11 mouse cellular contexts compared by ENCODE assay signal in genomic region chr19:6939106-6940002, GRCm38 (mm10). TPM values are rescaled to one million over a fixed set of nuclear protein-coding genes. Genes with fewer than 3 reads are reported as not detected.
A peak's percentile ranks its signal among the peaks of the same experiment; 100 is the strongest.
DNase-seq lines count a peak whose midpoint lies in the region; ATAC-seq and TF ChIP-seq lines count a peak whose summit lies in the region.
"Had no signal": no experiment of that assay in that cellular context is flagged by ENCODE, and none has a peak within 500 bp of the region (broad histone marks: within the 10 kb centered on the region; RNA-seq: fewer than 3 reads in every experiment).

No protein-coding gene starts in this region.

- ATAC-seq in kidney, embryonic 15.5 days (replicated peaks; ENCODE audit: low FRiP score) = no peak
- ATAC-seq in forebrain, postnatal 0 days = no peak

- H3K36me3 ChIP-seq in kidney, embryonic 15.5 days = no peaks in the 10 kb centered on the region
- H3K36me3 ChIP-seq in embryonic facial prominence, embryonic 10.5 days (replicated peaks) = no peaks in the 10 kb centered on the region
- peaks cover 7% of the 10 kb centered on the region; the same call in 1 of the 2 replicates for H3K36me3 ChIP-seq in forebrain, postnatal 0 days (ENCODE audit: insufficient read depth)
- H3K36me3 ChIP-seq in myocyte (ENCODE audit: control insufficient read depth, insufficient read depth) = no peaks in the 10 kb centered on the region
- no peaks in the 10 kb centered on the region for H3K36me3 ChIP-seq in thymus, adult 2 months (ENCODE audit: control insufficient read depth, insufficient read depth, low read length)

- H3K4me3 ChIP-seq in kidney, embryonic 15.5 days (replicated peaks) = no peak overlapping the region
- peak overlapping the region; percentile 93 for H3K4me3 ChIP-seq in embryonic facial prominence, embryonic 10.5 days
- H3K4me3 ChIP-seq in forebrain, postnatal 0 days (ENCODE audit: low read depth, low read length) = no peak overlapping the region
- H3K4me3 ChIP-seq in myocyte = no peak overlapping the region
- no peak overlapping the region for H3K4me3 ChIP-seq in thymus, adult 2 months (ENCODE audit: control insufficient read depth, insufficient read depth, low read length)

- no peak for TF ChIP-seq CTCF in forebrain, postnatal 0 days (IDR thresholded peaks at IDR 0.05; ENCODE audit: low read depth)
- TF ChIP-seq CTCF in thymus, adult 2 months (IDR thresholded peaks at IDR 0.05; ENCODE audit: borderline replicate concordance, control insufficient read depth, extremely low read depth, insufficient read depth, low read length, poor library complexity) = no peak

- peaks cover 14% of the 10 kb centered on the region for H3K79me2 ChIP-seq in myocyte (ENCODE audit: control insufficient read depth, insufficient read depth)

- H3K9ac ChIP-seq in kidney, embryonic 15.5 days = no peak overlapping the region; the same call in 1 of the 2 replicates
- peak overlapping the region; percentile 93; the same call in 1 of the 2 replicates for H3K9ac ChIP-seq in forebrain, postnatal 0 days

- 90% methylated on average over 20 of the region's 20 CpGs for WGBS in kidney, embryonic 15.5 days
- 88% methylated on average over 20 of the region's 20 CpGs for WGBS in embryonic facial prominence, embryonic 10.5 days
- 84% methylated on average over 20 of the region's 20 CpGs for WGBS in forebrain, postnatal 0 days
- WGBS in thymus, adult 2 months = 93% methylated on average over 20 of the region's 20 CpGs

- H3K9me3 ChIP-seq in kidney, embryonic 15.5 days (replicated peaks) = no peaks in the 10 kb centered on the region
- H3K9me3 ChIP-seq in embryonic facial prominence, embryonic 10.5 days = no peaks in the 10 kb centered on the region
- H3K9me3 ChIP-seq in forebrain, postnatal 0 days (ENCODE audit: low read length) = no peaks in the 10 kb centered on the region

- no peak overlapping the region for H3ac ChIP-seq in myocyte (ENCODE audit: control insufficient read depth, insufficient read length)

- peak overlapping the region; percentile 94; the same call in 1 of the 2 replicates for H3K4me2 ChIP-seq in kidney, embryonic 15.5 days
- peak overlapping the region; percentile 97 for H3K4me2 ChIP-seq in forebrain, postnatal 0 days (ENCODE audit: low read depth)
- peak overlapping the region; percentile 85 for H3K4me2 ChIP-seq in myocyte (ENCODE audit: low read depth)

- peaks cover 21% of the 10 kb centered on the region for H3K27me3 ChIP-seq in kidney, embryonic 15.5 days
- H3K27me3 ChIP-seq in embryonic facial prominence, embryonic 10.5 days (replicated peaks; ENCODE audit: low read depth, poor library complexity, severe bottlenecking) = peaks cover 38% of the 10 kb centered on the region
- H3K27me3 ChIP-seq in forebrain, postnatal 0 days (ENCODE audit: insufficient read depth, low read length) = peaks cover 6% of the 10 kb centered on the region; the same call in 1 of the 2 replicates
- peaks cover under 1% of the 10 kb centered on the region for H3K27me3 ChIP-seq in myocyte (ENCODE audit: control insufficient read depth, insufficient read depth, insufficient read length)
- peaks cover 1% of the 10 kb centered on the region; the same call in 1 of the 2 replicates for H3K27me3 ChIP-seq in thymus, adult 2 months (ENCODE audit: control insufficient read depth, insufficient read depth, low read length)

- H3K4me1 ChIP-seq in kidney, embryonic 15.5 days = peaks cover 34% of the 10 kb centered on the region
- peaks cover 34% of the 10 kb centered on the region for H3K4me1 ChIP-seq in embryonic facial prominence, embryonic 10.5 days
- peaks cover 20% of the 10 kb centered on the region for H3K4me1 ChIP-seq in forebrain, postnatal 0 days (ENCODE audit: insufficient read depth)
- peaks cover 12% of the 10 kb centered on the region for H3K4me1 ChIP-seq in thymus, adult 2 months (replicated peaks; ENCODE audit: control insufficient read depth, insufficient read depth, low read length)

- no peak for DNase-seq in kidney, postnatal 10 days
- no peak for DNase-seq in embryonic facial prominence, embryonic 10.5 days (ENCODE audit: low spot score)
- no peak for DNase-seq in forebrain, postnatal 0 days
- DNase-seq in liver = no peak
- DNase-seq in thymus, adult 2 months = no peak
- DNase-seq: right cerebral cortex, postnatal 4 days; thymus, postnatal 4 days had no signal

- no peak for TF ChIP-seq POLR2A in myocyte (IDR thresholded peaks at IDR 0.05; ENCODE audit: insufficient read length, low read depth)
- TF ChIP-seq POLR2A in thymus, adult 2 months (IDR thresholded peaks at IDR 0.05; ENCODE audit: control insufficient read depth, extremely low read depth, insufficient read depth, low read length, poor library complexity) = no peak

- no peak overlapping the region for H3K27ac ChIP-seq in kidney, embryonic 15.5 days
- H3K27ac ChIP-seq in embryonic facial prominence, embryonic 10.5 days (replicated peaks) = no peak overlapping the region
- H3K27ac ChIP-seq in forebrain, postnatal 0 days (ENCODE audit: low read depth, low read length) = no peak overlapping the region
- no peak overlapping the region for H3K27ac ChIP-seq in thymus, adult 2 months (ENCODE audit: control insufficient read depth, insufficient read depth, low read length)

TF ChIP-seq in myocyte, 11 proteins besides CTCF, POLR2A, EP300 and RAD21:
- peak; percentile 49 for TF ChIP-seq POLR2AphosphoS2 (IDR thresholded peaks at IDR 0.05; ENCODE audit: insufficient read length, low read depth)
- no peak for TF ChIP-seq SRF (IDR thresholded peaks at IDR 0.05; ENCODE audit: control insufficient read depth, insufficient read length, low read depth)

RNA-seq across cellular contexts. Expression of gene Bad, which starts 2.3 kb away (rescaled TPM):
- polyA plus RNA-seq in kidney, embryonic 15.5 days (2015; fragmentation: Nextera tagmentation; extraction: Ambion mirVana) = 68.4 and 75.5 TPM in 2 replicates
- polyA plus RNA-seq in embryonic facial prominence, embryonic 10.5 days (2016; fragmentation: Nextera tagmentation; extraction: Ambion mirVana) = 53.4 and 55.1 TPM in 2 replicates
- total RNA-seq in forebrain, postnatal 0 days (2014; rRNA removed) = 56.5 and 94.9 TPM in 2 replicates
- polyA plus RNA-seq in forebrain, postnatal 0 days (2015; fragmentation: Nextera tagmentation; extraction: Ambion mirVana) = 95.3 and 111 TPM in 2 replicates
- polyA plus RNA-seq in myocyte (2012; fragmentation: generic; extraction: Trizol) = 76.1 TPM
- polyA plus RNA-seq in thymus, adult 2 months (2012; rRNA removed) = 59.1 and 65.6 TPM in 2 replicates

RNA-seq across cellular contexts. Expression of gene Gpr137, which starts 2.9 kb away (rescaled TPM):
- 30.4 and 32.9 TPM in 2 replicates for polyA plus RNA-seq in kidney, embryonic 15.5 days (2015; fragmentation: Nextera tagmentation; extraction: Ambion mirVana)
- polyA plus RNA-seq in embryonic facial prominence, embryonic 10.5 days (2016; fragmentation: Nextera tagmentation; extraction: Ambion mirVana) = 26.9 and 27.5 TPM in 2 replicates
- 65.4 and 75.2 TPM in 2 replicates for total RNA-seq in forebrain, postnatal 0 days (2014; rRNA removed)
- 68.5 and 77.6 TPM in 2 replicates for polyA plus RNA-seq in forebrain, postnatal 0 days (2015; fragmentation: Nextera tagmentation; extraction: Ambion mirVana)
- polyA plus RNA-seq in myocyte (2012; fragmentation: generic; extraction: Trizol) = 39.9 TPM
- polyA plus RNA-seq in thymus, adult 2 months (2012; rRNA removed) = 66.8 and 86.6 TPM in 2 replicates

RNA-seq across cellular contexts. Expression of gene Kcnk4, which starts 5.0 kb away (rescaled TPM):
- polyA plus RNA-seq in kidney, embryonic 15.5 days (2015; fragmentation: Nextera tagmentation; extraction: Ambion mirVana) = 0.14 and 0.45 TPM in 2 replicates
- 0.23 TPM in 1 of 2 replicates, not detected in the other for polyA plus RNA-seq in embryonic facial prominence, embryonic 10.5 days (2016; fragmentation: Nextera tagmentation; extraction: Ambion mirVana)
- 8.8 and 12.7 TPM in 2 replicates for total RNA-seq in forebrain, postnatal 0 days (2014; rRNA removed)
- 8.6 and 8.7 TPM in 2 replicates for polyA plus RNA-seq in forebrain, postnatal 0 days (2015; fragmentation: Nextera tagmentation; extraction: Ambion mirVana)
- polyA plus RNA-seq in myocyte (2012; fragmentation: generic; extraction: Trizol) = 0.12 TPM
- 1.5 and 1.8 TPM in 2 replicates for polyA plus RNA-seq in thymus, adult 2 months (2012; rRNA removed)
- total RNA-seq: gastrocnemius, adult 8-10 months; liver, adult 2 months had no signal

RNA-seq across cellular contexts. Expression of gene Catsperz, which starts 14.2 kb away (rescaled TPM):
- polyA plus RNA-seq in kidney, embryonic 15.5 days (2015; fragmentation: Nextera tagmentation; extraction: Ambion mirVana) = 2.0 and 3.1 TPM in 2 replicates
- polyA plus RNA-seq in embryonic facial prominence, embryonic 10.5 days (2016; fragmentation: Nextera tagmentation; extraction: Ambion mirVana) = 0.68 and 0.74 TPM in 2 replicates
- 0.71 and 1.6 TPM in 2 replicates for total RNA-seq in forebrain, postnatal 0 days (2014; rRNA removed)
- 1.2 and 2.4 TPM in 2 replicates for polyA plus RNA-seq in forebrain, postnatal 0 days (2015; fragmentation: Nextera tagmentation; extraction: Ambion mirVana)
- 0.28 TPM for polyA plus RNA-seq in myocyte (2012; fragmentation: generic; extraction: Trizol)
- polyA plus RNA-seq in thymus, adult 2 months (2012; rRNA removed) = 3.7 and 5.2 TPM in 2 replicates
- total RNA-seq: gastrocnemius, adult 8-10 months; liver, adult 2 months had no signal
- polyA plus RNA-seq: liver, adult 2 months had no signal

RNA-seq across cellular contexts. Expression of gene Esrra, which starts 17.7 kb away (rescaled TPM):
- 14.8 and 15.3 TPM in 2 replicates for polyA plus RNA-seq in kidney, embryonic 15.5 days (2015; fragmentation: Nextera tagmentation; extraction: Ambion mirVana)
- 7.9 and 8.9 TPM in 2 replicates for polyA plus RNA-seq in embryonic facial prominence, embryonic 10.5 days (2016; fragmentation: Nextera tagmentation; extraction: Ambion mirVana)
- total RNA-seq in forebrain, postnatal 0 days (2014; rRNA removed) = 42.6 and 43.0 TPM in 2 replicates
- polyA plus RNA-seq in forebrain, postnatal 0 days (2015; fragmentation: Nextera tagmentation; extraction: Ambion mirVana) = 6.4 and 8.4 TPM in 2 replicates
- 52.7 TPM for polyA plus RNA-seq in myocyte (2012; fragmentation: generic; extraction: Trizol)
- polyA plus RNA-seq in thymus, adult 2 months (2012; rRNA removed) = 67.9 and 77.4 TPM in 2 replicates
